Mouse (Mus musculus): ENCODE measurements around the gene Ide.

The Ide gene

GRCm38 (mm10) chr19:37335392-37335791 is 2.3 kb downstream of the Ide start:
- no peak for DNase-seq (ENCODE audit: low spot score in 2 of 2)

GRCm38 (mm10) chr19:37333357-37333756 is 4.3 kb downstream of the Ide start:
- DNase-seq (ENCODE audit: low spot score in 2 of 2): no peak

- no peak for DNase-seq (ENCODE audit: low spot score in 2 of 2)
Measured at GRCm38 (mm10) chr19:37332726-37333125, 4.9 kb downstream of the Ide start.

- DNase-seq (ENCODE audit: low spot score in 2 of 2): no peak
Measured at GRCm38 (mm10) chr19:37327216-37327615, 10.4 kb downstream of the Ide start.

- DNase-seq (ENCODE audit: low spot score in 2 of 2): no peak
Measured at GRCm38 (mm10) chr19:37323566-37323965, 14.1 kb downstream of the Ide start.

- peak in 1 of 2 experiments; percentile 50 for DNase-seq (ENCODE audit: low spot score in 2 of 2)
Measured at GRCm38 (mm10) chr19:37320802-37321619, 16.6 kb downstream of the Ide start.

- DNase-seq (ENCODE audit: low spot score in 2 of 2): no peak
Measured at GRCm38 (mm10) chr19:37317359-37317758, 20.3 kb downstream of the Ide start.

- DNase-seq (ENCODE audit: low spot score in 2 of 2): no peak
Measured at GRCm38 (mm10) chr19:37315091-37315490, 22.6 kb downstream of the Ide start.

- DNase-seq (ENCODE audit: low spot score in 2 of 2): no peak
Measured at GRCm38 (mm10) chr19:37311426-37311825, 26.2 kb downstream of the Ide start.

- no peak for DNase-seq (ENCODE audit: low spot score in 2 of 2)
Measured at GRCm38 (mm10) chr19:37310133-37310532, 27.5 kb downstream of the Ide start.

GRCm38 (mm10) chr19:37308941-37309340 is 28.7 kb downstream of the Ide start:
- no peak for DNase-seq (ENCODE audit: low spot score in 2 of 2)

- no peak for DNase-seq (ENCODE audit: low spot score in 2 of 2)
Measured at GRCm38 (mm10) chr19:37307826-37308545, 29.7 kb downstream of the Ide start.

- no peak for DNase-seq (ENCODE audit: low spot score in 2 of 2)
Measured at GRCm38 (mm10) chr19:37306176-37306575, 31.5 kb downstream of the Ide start.

GRCm38 (mm10) chr19:37304866-37305265 is 32.8 kb downstream of the Ide start:
- DNase-seq (ENCODE audit: low spot score in 2 of 2): no peak

- DNase-seq (ENCODE audit: low spot score in 2 of 2): no peak
Measured at GRCm38 (mm10) chr19:37304006-37304405, 33.6 kb downstream of the Ide start.

- no peak for DNase-seq (ENCODE audit: low spot score in 2 of 2)
Measured at GRCm38 (mm10) chr19:37301733-37302132, 35.9 kb downstream of the Ide start.

- DNase-seq (ENCODE audit: low spot score in 2 of 2): no peak
Measured at GRCm38 (mm10) chr19:37291676-37292075, 46.0 kb downstream of the Ide start.

GRCm38 (mm10) chr19:37290906-37291305 is 46.7 kb downstream of the Ide start:
- DNase-seq (ENCODE audit: low spot score in 2 of 2): no peak

GRCm38 (mm10) chr19:37284775-37285174 is 52.9 kb downstream of the Ide start:
- peak in 1 of 2 experiments; percentile 9 for DNase-seq (ENCODE audit: low spot score in 2 of 2)

- peak; percentile 44 to 77 for DNase-seq (ENCODE audit: low spot score in 2 of 2)
Measured at GRCm38 (mm10) chr19:37283166-37283565, 54.5 kb downstream of the Ide start.

GRCm38 (mm10) chr19:37281710-37282109 is 55.9 kb downstream of the Ide start:
- no peak for DNase-seq (ENCODE audit: low spot score in 2 of 2)

GRCm38 (mm10) chr19:37279194-37279593 is 58.5 kb downstream of the Ide start:
- DNase-seq (ENCODE audit: low spot score in 2 of 2): no peak

GRCm38 (mm10) chr19:37275555-37275954 is 62.1 kb downstream of the Ide start:
- no peak for DNase-seq (ENCODE audit: low spot score in 2 of 2)

All from right cerebral cortex, postnatal 10 days (tissue).